Mouse (Mus musculus): ENCODE measurements around the gene Ppm1l.

DNA sequence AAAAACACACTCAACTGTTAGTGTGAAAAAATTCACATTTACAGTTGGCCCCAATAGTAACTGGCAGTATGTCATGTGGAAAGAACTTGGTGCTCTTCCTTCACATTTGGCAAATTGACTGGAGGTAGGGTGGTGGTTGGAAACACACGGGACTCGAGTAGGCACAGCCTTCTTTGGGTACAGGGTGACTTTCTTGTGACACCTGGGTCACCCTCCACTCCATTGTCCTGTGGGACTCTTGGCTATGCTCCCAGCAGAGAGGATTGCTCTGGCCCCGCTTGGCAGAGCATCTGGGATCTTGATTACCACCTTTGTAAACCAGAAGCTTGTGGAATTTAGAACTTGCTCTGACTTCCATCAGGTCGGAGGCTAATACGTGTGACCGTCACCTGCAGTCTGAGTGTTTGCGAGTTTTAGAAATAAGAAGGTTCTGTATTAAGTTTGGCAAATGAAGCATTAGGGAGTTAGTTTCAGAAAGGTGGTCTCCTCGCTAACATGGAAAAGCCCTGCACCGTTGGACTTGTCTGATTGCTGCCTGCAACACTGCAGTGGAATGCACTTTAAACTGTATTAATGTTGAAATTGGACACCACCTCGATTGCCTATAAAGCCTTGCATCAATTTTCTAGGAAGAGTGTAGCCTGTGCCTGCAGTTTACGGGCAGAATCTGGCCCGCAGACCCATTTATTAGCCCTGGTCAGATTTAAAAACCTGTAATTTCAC lies 41.4 kb downstream of the Ppm1l start:
- TF ChIP-seq CTCF (IDR thresholded peaks at IDR 0.05; ENCODE audit: borderline replicate concordance, extremely low read depth, insufficient read depth, insufficient read length) (no peak), POLR2A (IDR thresholded peaks at IDR 0.05; ENCODE audit: borderline replicate concordance, extremely low read depth, insufficient read depth, insufficient read length, poor library complexity, severe bottlenecking) (no peak)

Measured in brain, embryonic 14.5 days (tissue).